Mouse (Mus musculus): Measurements from ENCODE around the gene Creb5. TPM values are rescaled to one million over a fixed set of nuclear protein-coding genes. Genes with fewer than 3 reads are reported as not detected.

The Creb5 gene
- polyA plus RNA-seq, 1 experiment, result 1.5 TPM

DNA sequence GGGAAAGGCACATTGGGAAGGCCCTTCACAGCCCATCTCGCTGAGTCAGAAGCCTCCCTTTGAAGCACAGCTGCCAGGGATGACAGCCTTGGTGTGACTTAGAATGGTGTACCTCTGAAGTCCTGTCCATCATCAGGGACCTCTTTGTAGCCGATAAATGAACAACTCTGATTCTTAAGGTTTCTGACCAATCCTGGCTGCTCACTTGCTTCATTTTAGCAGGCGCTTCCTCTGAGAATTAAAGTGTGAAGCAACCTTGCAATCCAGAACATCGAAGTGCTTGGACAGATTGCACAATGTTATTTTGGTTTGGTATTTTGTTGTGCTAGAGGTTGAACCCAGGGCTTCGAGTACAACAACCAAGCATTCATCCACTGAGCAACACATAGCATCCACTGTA, 190.4 kb downstream of the Creb5 start:
- Histone ChIP-seq H3K79me3 (ENCODE audit: low read depth) (no peaks in the 10 kb centered on the region), H3K36me3 (ENCODE audit: control insufficient read depth, insufficient read depth) (no peaks in the 10 kb centered on the region), H3K4me3 (ENCODE audit: insufficient read depth, poor library complexity, severe bottlenecking) (no peak overlapping the region), H3ac (ENCODE audit: control insufficient read depth, insufficient read length, low read depth) (no peak overlapping the region), H3K79me2 (ENCODE audit: control insufficient read depth, insufficient read depth) (no peaks in the 10 kb centered on the region), H3K27me3 (ENCODE audit: control insufficient read depth, insufficient read depth, insufficient read length) (no peaks in the 10 kb centered on the region)
- TF ChIP-seq CTCF (IDR thresholded peaks at IDR 0.05; ENCODE audit: control insufficient read depth, insufficient read depth, insufficient read length) (no peak), MYOD1 (IDR thresholded peaks at IDR 0.05; ENCODE audit: control insufficient read depth, insufficient read length, low read depth) (no peak), USF1 (IDR thresholded peaks at IDR 0.05; ENCODE audit: low read depth) (no peak), MYOG (IDR thresholded peaks at IDR 0.05; ENCODE audit: control insufficient read depth, extremely low read depth, insufficient read length) (no peak), FOSL1 (IDR thresholded peaks at IDR 0.05; ENCODE audit: insufficient read depth, low read length, poor library complexity, severe bottlenecking) (no peak), CEBPB (IDR thresholded peaks at IDR 0.05; ENCODE audit: low read depth) (no peak), MAX (IDR thresholded peaks at IDR 0.05) (no peak)

DNA sequence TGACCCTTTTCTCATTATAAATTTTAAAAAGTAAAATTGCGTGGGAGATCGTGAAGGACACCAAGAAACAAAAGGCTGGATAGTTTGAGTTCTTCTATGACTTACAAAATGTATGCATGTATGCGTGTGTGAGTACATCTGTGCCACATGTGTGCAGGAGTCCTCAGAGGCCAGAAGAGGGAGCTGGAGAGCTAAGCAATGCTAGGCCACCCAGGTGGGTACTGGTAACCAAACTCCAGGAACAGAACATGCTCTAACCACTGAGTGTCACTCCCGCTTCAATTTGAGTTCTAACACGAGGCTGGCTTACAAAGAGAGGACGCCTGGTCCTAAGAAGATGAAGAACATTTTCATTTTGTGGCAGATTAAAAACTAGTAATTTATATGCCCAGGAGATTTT, 203.8 kb downstream of the Creb5 start:
- no peaks in the 10 kb centered on the region for H3K36me3 ChIP-seq (ENCODE audit: control insufficient read depth, insufficient read depth)
- H3ac ChIP-seq (ENCODE audit: control insufficient read depth, insufficient read length, low read depth), result no peak overlapping the region
- no peak overlapping the region for H3K4me3 ChIP-seq (ENCODE audit: insufficient read depth, poor library complexity, severe bottlenecking)
- no peak for TF ChIP-seq CEBPB (IDR thresholded peaks at IDR 0.05; ENCODE audit: low read depth)
- no peak for TF ChIP-seq MAX (IDR thresholded peaks at IDR 0.05)
- TF ChIP-seq MYOG (IDR thresholded peaks at IDR 0.05; ENCODE audit: control insufficient read depth, extremely low read depth, insufficient read length), result no peak
- TF ChIP-seq USF1 (IDR thresholded peaks at IDR 0.05; ENCODE audit: low read depth), result no peak
- TF ChIP-seq CTCF (IDR thresholded peaks at IDR 0.05; ENCODE audit: control insufficient read depth, insufficient read depth, insufficient read length), result no peak
- TF ChIP-seq MYOD1 (IDR thresholded peaks at IDR 0.05; ENCODE audit: control insufficient read depth, insufficient read length, low read depth), result no peak
- TF ChIP-seq FOSL1 (IDR thresholded peaks at IDR 0.05; ENCODE audit: insufficient read depth, low read length, poor library complexity, severe bottlenecking), result no peak
- H3K79me3 ChIP-seq (ENCODE audit: low read depth), result no peaks in the 10 kb centered on the region
- no peaks in the 10 kb centered on the region for H3K27me3 ChIP-seq (ENCODE audit: control insufficient read depth, insufficient read depth, insufficient read length)
- H3K79me2 ChIP-seq (ENCODE audit: control insufficient read depth, insufficient read depth), result no peaks in the 10 kb centered on the region

DNA sequence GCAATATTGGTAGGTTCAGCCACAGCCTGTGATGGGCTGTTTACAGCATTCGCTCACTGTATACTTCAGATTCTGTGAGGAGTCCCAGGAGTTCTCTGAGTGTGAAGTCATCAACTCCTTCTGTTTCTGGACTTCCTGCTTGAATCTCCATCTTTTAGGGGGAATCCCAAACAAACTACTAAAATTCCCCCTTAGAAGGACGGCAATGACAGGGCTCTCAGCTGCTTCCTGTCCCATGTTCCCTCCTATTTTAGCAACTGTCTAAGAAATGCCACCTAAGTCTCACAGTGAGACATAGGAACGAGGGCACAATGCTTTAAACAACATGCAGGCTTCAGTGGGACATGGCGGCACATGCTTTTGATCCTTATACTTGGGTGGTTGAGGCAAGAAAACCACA, 204.3 kb downstream of the Creb5 start:
- no peaks in the 10 kb centered on the region for H3K27me3 ChIP-seq (ENCODE audit: control insufficient read depth, insufficient read depth, insufficient read length)
- H3K36me3 ChIP-seq (ENCODE audit: control insufficient read depth, insufficient read depth), result no peaks in the 10 kb centered on the region
- TF ChIP-seq CTCF (IDR thresholded peaks at IDR 0.05; ENCODE audit: control insufficient read depth, insufficient read depth, insufficient read length) (no peak), MYOG (IDR thresholded peaks at IDR 0.05; ENCODE audit: control insufficient read depth, extremely low read depth, insufficient read length) (no peak), FOSL1 (IDR thresholded peaks at IDR 0.05; ENCODE audit: insufficient read depth, low read length, poor library complexity, severe bottlenecking) (no peak), MAX (IDR thresholded peaks at IDR 0.05) (no peak), USF1 (IDR thresholded peaks at IDR 0.05; ENCODE audit: low read depth) (no peak), CEBPB (IDR thresholded peaks at IDR 0.05; ENCODE audit: low read depth) (no peak), MYOD1 (IDR thresholded peaks at IDR 0.05; ENCODE audit: control insufficient read depth, insufficient read length, low read depth) (no peak)
- H3K79me2 ChIP-seq (ENCODE audit: control insufficient read depth, insufficient read depth), result no peaks in the 10 kb centered on the region
- no peak overlapping the region for H3ac ChIP-seq (ENCODE audit: control insufficient read depth, insufficient read length, low read depth)
- no peaks in the 10 kb centered on the region for H3K79me3 ChIP-seq (ENCODE audit: low read depth)
- H3K4me3 ChIP-seq (ENCODE audit: insufficient read depth, poor library complexity, severe bottlenecking), result no peak overlapping the region

- no peak overlapping the region for H3K4me3 ChIP-seq (ENCODE audit: insufficient read depth, poor library complexity, severe bottlenecking)
- no peak for TF ChIP-seq USF1 (IDR thresholded peaks at IDR 0.05; ENCODE audit: low read depth)
- no peak for TF ChIP-seq CEBPB (IDR thresholded peaks at IDR 0.05; ENCODE audit: low read depth)
- TF ChIP-seq CTCF (IDR thresholded peaks at IDR 0.05; ENCODE audit: control insufficient read depth, insufficient read depth, insufficient read length), result no peak
- no peak for TF ChIP-seq FOSL1 (IDR thresholded peaks at IDR 0.05; ENCODE audit: insufficient read depth, low read length, poor library complexity, severe bottlenecking)
- no peak for TF ChIP-seq MAX (IDR thresholded peaks at IDR 0.05)
- no peak for TF ChIP-seq MYOG (IDR thresholded peaks at IDR 0.05; ENCODE audit: control insufficient read depth, extremely low read depth, insufficient read length)
- no peak for TF ChIP-seq MYOD1 (IDR thresholded peaks at IDR 0.05; ENCODE audit: control insufficient read depth, insufficient read length, low read depth)
- H3K36me3 ChIP-seq (ENCODE audit: control insufficient read depth, insufficient read depth), result no peaks in the 10 kb centered on the region
- no peaks in the 10 kb centered on the region for H3K27me3 ChIP-seq (ENCODE audit: control insufficient read depth, insufficient read depth, insufficient read length)
- no peaks in the 10 kb centered on the region for H3K79me2 ChIP-seq (ENCODE audit: control insufficient read depth, insufficient read depth)
- no peaks in the 10 kb centered on the region for H3K79me3 ChIP-seq (ENCODE audit: low read depth)
- no peak overlapping the region for H3ac ChIP-seq (ENCODE audit: control insufficient read depth, insufficient read length, low read depth)
These were observed 206.8 kb downstream of the Creb5 start for GRCm38 (mm10) chr6:53493864-53494263.

DNA sequence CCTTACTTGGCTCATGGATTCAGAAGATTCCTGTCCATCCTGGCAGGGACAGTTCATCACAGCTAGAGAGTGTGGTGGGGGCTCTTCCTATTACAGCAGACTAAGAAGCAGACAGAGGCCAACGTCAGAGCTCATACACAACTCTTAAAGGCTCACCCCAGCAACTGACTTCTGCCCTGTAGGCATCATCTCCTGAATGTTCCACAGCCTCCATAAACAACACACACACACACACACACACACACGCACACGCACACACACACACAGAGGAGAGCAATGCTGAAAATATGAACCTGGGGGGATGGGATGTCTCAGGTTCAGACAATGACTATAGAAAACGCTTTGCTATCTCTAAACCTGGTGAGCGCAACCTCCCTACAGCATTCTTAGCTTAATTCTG, 208.6 kb downstream of the Creb5 start:
- Histone ChIP-seq H3ac (ENCODE audit: control insufficient read depth, insufficient read length, low read depth) (no peak overlapping the region), H3K36me3 (ENCODE audit: control insufficient read depth, insufficient read depth) (no peaks in the 10 kb centered on the region), H3K4me3 (ENCODE audit: insufficient read depth, poor library complexity, severe bottlenecking) (no peak overlapping the region), H3K27me3 (ENCODE audit: control insufficient read depth, insufficient read depth, insufficient read length) (no peaks in the 10 kb centered on the region), H3K79me3 (ENCODE audit: low read depth) (no peaks in the 10 kb centered on the region), H3K79me2 (ENCODE audit: control insufficient read depth, insufficient read depth) (no peaks in the 10 kb centered on the region)
- no peak for TF ChIP-seq USF1 (IDR thresholded peaks at IDR 0.05; ENCODE audit: low read depth)
- TF ChIP-seq MAX (IDR thresholded peaks at IDR 0.05), result no peak
- no peak for TF ChIP-seq CEBPB (IDR thresholded peaks at IDR 0.05; ENCODE audit: low read depth)
- TF ChIP-seq CTCF (IDR thresholded peaks at IDR 0.05; ENCODE audit: control insufficient read depth, insufficient read depth, insufficient read length), result no peak

DNA sequence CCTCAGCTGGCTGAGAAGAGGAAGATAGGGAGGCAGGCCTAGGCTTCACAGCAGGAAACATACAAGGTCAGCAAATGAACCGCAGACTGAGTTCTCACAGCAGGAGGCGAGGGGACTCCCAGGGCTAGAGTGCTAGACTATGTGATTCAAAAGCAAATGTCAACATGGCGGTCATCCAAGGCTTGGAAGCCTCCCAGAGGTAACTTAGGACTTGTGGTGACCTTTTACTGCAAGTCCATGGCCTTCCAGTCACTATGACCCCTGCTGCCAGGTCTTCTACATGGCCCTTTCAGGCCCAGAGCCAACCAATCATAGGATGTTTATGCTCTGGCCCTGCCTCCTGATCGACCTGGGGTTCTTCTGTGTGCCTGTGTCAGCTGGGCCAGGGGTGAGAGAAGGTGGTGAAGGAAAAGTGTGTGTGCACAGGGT, 209.3 kb downstream of the Creb5 start:
- H3K36me3 ChIP-seq (ENCODE audit: control insufficient read depth, insufficient read depth), result no peaks in the 10 kb centered on the region
- TF ChIP-seq CEBPB (IDR thresholded peaks at IDR 0.05; ENCODE audit: low read depth), result no peak
- no peak for TF ChIP-seq CTCF (IDR thresholded peaks at IDR 0.05; ENCODE audit: control insufficient read depth, insufficient read depth, insufficient read length)
- TF ChIP-seq MYOD1 (IDR thresholded peaks at IDR 0.05; ENCODE audit: control insufficient read depth, insufficient read length, low read depth), result no peak
- TF ChIP-seq MAX (IDR thresholded peaks at IDR 0.05), result no peak
- TF ChIP-seq USF1 (IDR thresholded peaks at IDR 0.05; ENCODE audit: low read depth), result no peak
- no peak for TF ChIP-seq FOSL1 (IDR thresholded peaks at IDR 0.05; ENCODE audit: insufficient read depth, low read length, poor library complexity, severe bottlenecking)
- no peak for TF ChIP-seq MYOG (IDR thresholded peaks at IDR 0.05; ENCODE audit: control insufficient read depth, extremely low read depth, insufficient read length)
- no peaks in the 10 kb centered on the region for H3K27me3 ChIP-seq (ENCODE audit: control insufficient read depth, insufficient read depth, insufficient read length)
- no peaks in the 10 kb centered on the region for H3K79me2 ChIP-seq (ENCODE audit: control insufficient read depth, insufficient read depth)
- no peaks in the 10 kb centered on the region for H3K79me3 ChIP-seq (ENCODE audit: low read depth)
- H3ac ChIP-seq (ENCODE audit: control insufficient read depth, insufficient read length, low read depth), result no peak overlapping the region
- no peak overlapping the region for H3K4me3 ChIP-seq (ENCODE audit: insufficient read depth, poor library complexity, severe bottlenecking)
